Mouse (Mus musculus) stomach, embryonic 15.5 days (tissue): ENCODE results near the gene 2210016L21Rik. TPM values are rescaled to one million over a fixed set of nuclear protein-coding genes. Genes with fewer than 3 reads are reported as not detected.

Experiments used
- ATAC-seq: fragments of 200-750 bp; cut with Nextera tagmentation; 2 replicates; pipeline ENCODE4 v1.8.0; 2017; ENCODE audit warnings: low read depth, moderate number of reproducible peaks, moderate TSS enrichment; ENCODE audit not compliant: insufficient read depth, low FRiP score
- H3K27ac ChIP-seq: fragments of 300-500 bp; sonication (generic); 2 replicates; pipeline ENCODE4 v1.5.1; 2015; ENCODE audit warnings: mild to moderate bottlenecking, inconsistent platforms
- H3K27me3 ChIP-seq: fragments of 300-500 bp; sonication (generic); replicated peaks from 2 replicates; pipeline ENCODE4 v1.6.1; 2015; ENCODE audit warnings: inconsistent platforms
- H3K36me3 ChIP-seq: fragments of 300-500 bp; sonication (generic); 2 replicates; pipeline ENCODE4 v1.6.1; 2015; ENCODE audit warnings: inconsistent platforms
- H3K4me1 ChIP-seq: fragments of 300-500 bp; sonication (generic); 2 replicates; pipeline ENCODE4 v1.6.1; 2015; ENCODE audit warnings: inconsistent platforms
- H3K4me2 ChIP-seq: fragments of 300-500 bp; sonication (generic); 2 replicates; pipeline ENCODE4 v1.6.1; 2015; ENCODE audit warnings: mild to moderate bottlenecking, inconsistent platforms
- H3K4me3 ChIP-seq: fragments of 300-500 bp; sonication (generic); replicated peaks from 2 replicates; pipeline ENCODE4 v1.5.1; 2015; ENCODE audit warnings: inconsistent platforms
- H3K9ac ChIP-seq: fragments of 300-500 bp; sonication (generic); 2 replicates; pipeline ENCODE4 v1.6.1; 2015; ENCODE audit warnings: inconsistent platforms
- H3K9me3 ChIP-seq: fragments of 300-500 bp; sonication (generic); 2 replicates; pipeline ENCODE4 v1.6.1; 2016; ENCODE audit warnings: inconsistent platforms
- WGBS: fragments of 180-500 bp; shearing (Covaris S2); methylation state at CpG from one replicate; pipeline ENCODE4 v1.1.7; 2015; 5-methylcytosine and 5-hydroxymethylcytosine counted together
- polyA plus RNA-seq: library from polyadenylated mRNA; unstranded; fragments of >200 nt; fragmentation: Nextera tagmentation; extraction: Ambion mirVana; gene quantifications from 2 replicates; pipeline ENCODE4 v1.2.1, GENCODE M21; 2015

2210016L21Rik gene
- polyA plus RNA-seq, 1 experiment from 2014 or later: 57.4 TPM

GRCm38 (mm10) chr5:114982001-114982400 lies 40.0 kb downstream of the 2210016L21Rik start:
- H3K27ac ChIP-seq: no peak overlapping the region
- H3K9me3 ChIP-seq: no peaks in the 10 kb centered on the region
- ATAC-seq: no peak
- 55% methylated on average over 15 of the region's 15 CpGs for WGBS
- H3K4me3 ChIP-seq: no peak overlapping the region
- no peak overlapping the region for H3K9ac ChIP-seq
- peaks cover 11% of the 10 kb centered on the region for H3K4me1 ChIP-seq
- H3K36me3 ChIP-seq: no peaks in the 10 kb centered on the region
- H3K4me2 ChIP-seq: no peak overlapping the region
- H3K27me3 ChIP-seq: no peaks in the 10 kb centered on the region

- no peak for ATAC-seq
- Histone ChIP-seq H3K27ac (no peak overlapping the region), H3K4me3 (no peak overlapping the region)
Measured at GRCm38 (mm10) chr5:114985074-114985473, 43.1 kb downstream of the 2210016L21Rik start.

GRCm38 (mm10) chr5:114996447-114996846 lies 54.5 kb downstream of the 2210016L21Rik start:
- no peak overlapping the region for H3K9ac ChIP-seq
- no peaks in the 10 kb centered on the region for H3K27me3 ChIP-seq
- ATAC-seq: no peak
- H3K4me2 ChIP-seq: no peak overlapping the region
- 77% methylated on average over 16 of the region's 16 CpGs for WGBS
- H3K9me3 ChIP-seq: no peaks in the 10 kb centered on the region
- no peak overlapping the region for H3K27ac ChIP-seq
- no peaks in the 10 kb centered on the region for H3K36me3 ChIP-seq
- no peaks in the 10 kb centered on the region for H3K4me1 ChIP-seq
- no peak overlapping the region for H3K4me3 ChIP-seq

More at GRCm38 (mm10) chr5:114985074-114985473, 43.1 kb downstream of the 2210016L21Rik start:
- Histone ChIP-seq H3K4me1 (0 out of 2 replicates have a peak, but pooled peaks cover 2% of the 10 kb centered on the region), H3K36me3 (no peaks in the 10 kb centered on the region), H3K9ac (no peak overlapping the region), H3K4me2 (no peak overlapping the region), H3K27me3 (no peaks in the 10 kb centered on the region), H3K9me3 (no peaks in the 10 kb centered on the region)

- H3K27ac ChIP-seq: no peak overlapping the region
- H3K4me2 ChIP-seq: no peak overlapping the region
- H3K9ac ChIP-seq: no peak overlapping the region
- 64% methylated on average over 6 of the region's 6 CpGs for WGBS
- H3K36me3 ChIP-seq: no peaks in the 10 kb centered on the region
- no peak for ATAC-seq
- H3K27me3 ChIP-seq: no peaks in the 10 kb centered on the region
- H3K4me3 ChIP-seq: no peak overlapping the region
- H3K4me1 ChIP-seq: no peaks in the 10 kb centered on the region
- no peaks in the 10 kb centered on the region for H3K9me3 ChIP-seq
Measured at GRCm38 (mm10) chr5:114997327-114997726, 55.4 kb downstream of the 2210016L21Rik start.

Other genes with a start within 250 kb of the 2210016L21Rik start
- 11.5 and 11.6 TPM in 2 replicates for gene Tchp, start 234.4 kb upstream of the 2210016L21Rik start, polyA plus RNA-seq
- 48.9 and 49.0 TPM in 2 replicates for gene Ankrd13a, start 167.5 kb upstream of the 2210016L21Rik start, polyA plus RNA-seq
- 36.7 and 39.8 TPM in 2 replicates for gene Git2, start 166.6 kb upstream of the 2210016L21Rik start, polyA plus RNA-seq
- gene 1500011B03Rik, start 118.7 kb upstream of the 2210016L21Rik start, polyA plus RNA-seq: 78.6 and 82.0 TPM in 2 replicates
- gene 4930519G04Rik, start 88.5 kb upstream of the 2210016L21Rik start, polyA plus RNA-seq: not detected in 2 replicates
- 0.09 and 0.12 TPM in 2 replicates for gene Gm9936, start 83.5 kb upstream of the 2210016L21Rik start, polyA plus RNA-seq
- gene Oasl2, start 45.2 kb upstream of the 2210016L21Rik start, polyA plus RNA-seq: 6.9 and 8.5 TPM in 2 replicates
- 0.90 and 1.2 TPM in 2 replicates for gene Oasl1, start 18.9 kb upstream of the 2210016L21Rik start, polyA plus RNA-seq
- 11.2 and 16.2 TPM in 2 replicates for gene Hnf1a, start 28.9 kb downstream of the 2210016L21Rik start, polyA plus RNA-seq
- gene Sppl3, start 69.0 kb downstream of the 2210016L21Rik start, polyA plus RNA-seq: 31.5 and 34.2 TPM in 2 replicates
- 27.1 and 31.2 TPM in 2 replicates for gene Gm10401, start 156.1 kb downstream of the 2210016L21Rik start, polyA plus RNA-seq
- gene Acads, start 177.2 kb downstream of the 2210016L21Rik start, polyA plus RNA-seq: 64.1 and 71.1 TPM in 2 replicates
- 26.6 and 29.7 TPM in 2 replicates for gene Unc119b, start 192.8 kb downstream of the 2210016L21Rik start, polyA plus RNA-seq
- 89.3 and 101 TPM in 2 replicates for gene Mlec, start 216.0 kb downstream of the 2210016L21Rik start, polyA plus RNA-seq